Mouse (Mus musculus) frontal cortex, postnatal 25 days (tissue): ENCODE measurements around the gene Hist3h2ba.
"Not testable (repeated sequence)": the region's sequence is repeated elsewhere in the genome, so short reads cannot be mapped to it uniquely, and the experiment has no call there.

Experiments
- DNase-seq, 2 experiments: peaks; one replicate each; pipeline ENCODE4 v3.0.0; 2022; ENCODE audit warnings: low spot score in 2 of 2

Gene Hist3h2ba

DNA sequence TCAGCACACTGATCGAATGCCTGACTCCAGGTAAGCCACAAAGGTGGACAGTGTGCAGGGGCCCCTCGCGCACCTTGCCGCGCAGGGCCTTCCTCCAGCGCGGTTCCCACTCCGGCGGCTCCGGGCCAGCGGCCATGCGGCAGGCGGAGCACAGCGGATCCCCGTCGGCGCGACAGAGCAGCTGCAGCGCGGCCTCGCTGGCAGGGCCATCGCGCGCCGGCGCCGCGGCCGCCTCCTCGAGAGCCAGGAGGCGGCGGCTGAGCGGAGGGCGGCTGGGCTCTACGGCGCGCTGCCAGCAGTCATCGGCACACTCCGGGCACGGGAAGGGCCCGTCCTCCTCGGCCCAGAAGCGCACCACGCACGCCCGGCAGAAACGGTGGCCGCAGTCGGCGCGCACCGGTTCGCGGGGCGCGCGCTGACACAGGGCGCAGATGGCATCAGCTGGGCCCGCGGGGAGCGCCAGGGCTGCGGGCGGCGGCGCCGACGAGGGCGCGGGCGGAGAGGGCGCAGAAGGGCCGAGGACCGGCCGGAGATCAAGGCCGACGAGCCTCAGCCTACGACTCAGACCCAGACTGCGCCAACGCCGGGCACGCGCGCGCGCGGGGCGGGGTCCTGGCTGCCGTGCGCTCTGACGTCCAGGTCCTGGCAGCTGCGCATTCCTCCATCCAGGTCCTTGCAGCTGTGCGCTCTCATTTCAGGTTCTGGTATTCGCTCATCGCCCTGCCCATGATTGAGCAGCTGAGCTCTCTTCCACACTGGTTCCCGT is 10.2 kb upstream of the Hist3h2ba start, which contains the start of gene Rnf187:
Gene Rnf187, minus strand, starts transcription at position 595 of the 766 bp plus-strand sequence.
- peak; percentile 85 to 86 for DNase-seq

DNA sequence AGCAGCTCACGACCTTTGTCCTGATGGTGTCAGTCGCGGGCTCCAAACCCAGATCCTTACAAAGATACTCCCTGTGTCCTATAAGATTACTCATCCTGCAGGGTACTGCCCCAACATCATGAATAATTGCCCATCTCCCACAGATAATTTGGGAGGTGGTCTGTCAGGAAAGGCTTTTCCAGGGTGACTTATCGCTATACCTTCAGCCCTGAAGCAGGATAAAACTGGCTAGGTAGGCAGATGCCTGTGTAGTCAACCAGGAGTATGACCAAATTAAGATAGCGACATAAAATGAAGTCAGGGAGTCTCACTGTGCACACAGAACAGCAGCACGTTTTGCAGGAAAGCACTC is 9.7 kb upstream of the Hist3h2ba start:
- DNase-seq: no peak

DNA sequence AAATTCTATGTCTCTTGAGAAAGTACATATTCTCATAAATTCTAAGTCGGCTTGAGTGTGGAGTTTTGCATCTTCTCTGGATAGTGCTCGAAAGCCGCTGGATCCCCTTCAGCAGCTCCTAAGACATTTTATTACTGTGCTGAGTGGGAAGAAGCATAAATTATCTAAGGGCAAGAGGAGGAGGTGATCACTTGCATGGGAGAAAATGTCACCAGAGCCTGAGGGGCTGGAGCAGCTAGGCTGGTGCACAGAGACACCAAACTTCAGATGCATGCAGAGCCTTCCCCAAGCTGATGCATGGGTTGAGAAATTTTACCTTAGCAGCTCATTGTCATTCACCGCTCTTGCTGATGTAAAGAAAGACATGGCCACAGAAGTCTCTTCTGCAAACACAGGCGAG is 4.6 kb upstream of the Hist3h2ba start:
- no peak for DNase-seq

DNA sequence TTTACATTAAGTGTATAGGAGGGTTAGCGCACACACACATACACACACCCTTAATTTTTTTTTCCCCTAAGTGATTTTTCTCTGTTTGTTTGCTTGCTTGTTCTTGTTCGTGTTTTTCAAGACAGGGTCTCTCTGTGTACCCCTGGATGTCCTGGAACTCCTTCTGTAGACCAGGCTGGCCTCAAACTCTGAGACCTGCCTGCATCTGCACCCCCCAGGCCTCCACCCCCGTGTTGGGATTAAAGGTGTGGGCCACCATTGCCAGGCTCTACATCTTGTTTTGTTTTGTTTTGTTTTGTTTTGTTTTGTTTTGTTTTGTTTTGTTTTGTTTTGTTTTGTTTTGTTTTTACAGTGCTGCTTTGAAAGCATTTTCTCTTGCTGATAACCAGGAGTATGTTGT is 1.4 kb upstream of the Hist3h2ba start:
- DNase-seq: no peak

DNA sequence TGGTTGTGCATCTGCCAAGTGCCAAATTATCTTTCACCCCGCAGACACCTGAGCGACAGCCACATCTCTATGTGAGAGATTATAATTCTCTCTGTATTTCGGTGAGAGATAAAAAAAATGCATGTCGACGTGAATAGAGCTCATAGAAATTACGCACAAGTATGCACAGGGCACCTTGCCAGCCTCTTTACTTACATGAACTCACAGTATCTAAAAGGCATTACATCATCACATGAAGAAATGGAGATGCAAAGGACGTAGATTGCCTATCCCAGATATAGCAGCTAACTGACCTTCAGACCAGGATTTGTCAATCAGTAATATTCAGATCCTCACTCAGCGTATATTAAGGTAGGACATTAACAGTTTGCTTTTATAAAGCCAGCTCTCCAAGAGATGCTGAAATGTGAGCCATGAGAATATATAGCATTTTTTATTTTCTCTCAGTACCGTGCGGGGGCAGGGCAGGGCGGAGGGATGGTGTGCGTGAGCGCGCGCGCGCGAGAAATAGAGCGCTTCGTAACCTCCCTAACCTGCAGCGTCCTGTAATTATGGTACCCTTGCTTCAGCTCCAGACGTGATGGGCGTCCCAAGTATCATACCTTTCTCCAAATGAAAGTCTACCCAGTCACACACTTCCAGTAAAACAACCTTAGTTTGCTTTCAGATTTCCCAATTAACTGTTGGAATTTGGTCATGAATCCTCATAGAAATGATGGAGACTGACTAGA is 757 bp upstream of the Hist3h2ba start:
- DNase-seq: peak in 1 of 2 experiments; percentile 48

DNA sequence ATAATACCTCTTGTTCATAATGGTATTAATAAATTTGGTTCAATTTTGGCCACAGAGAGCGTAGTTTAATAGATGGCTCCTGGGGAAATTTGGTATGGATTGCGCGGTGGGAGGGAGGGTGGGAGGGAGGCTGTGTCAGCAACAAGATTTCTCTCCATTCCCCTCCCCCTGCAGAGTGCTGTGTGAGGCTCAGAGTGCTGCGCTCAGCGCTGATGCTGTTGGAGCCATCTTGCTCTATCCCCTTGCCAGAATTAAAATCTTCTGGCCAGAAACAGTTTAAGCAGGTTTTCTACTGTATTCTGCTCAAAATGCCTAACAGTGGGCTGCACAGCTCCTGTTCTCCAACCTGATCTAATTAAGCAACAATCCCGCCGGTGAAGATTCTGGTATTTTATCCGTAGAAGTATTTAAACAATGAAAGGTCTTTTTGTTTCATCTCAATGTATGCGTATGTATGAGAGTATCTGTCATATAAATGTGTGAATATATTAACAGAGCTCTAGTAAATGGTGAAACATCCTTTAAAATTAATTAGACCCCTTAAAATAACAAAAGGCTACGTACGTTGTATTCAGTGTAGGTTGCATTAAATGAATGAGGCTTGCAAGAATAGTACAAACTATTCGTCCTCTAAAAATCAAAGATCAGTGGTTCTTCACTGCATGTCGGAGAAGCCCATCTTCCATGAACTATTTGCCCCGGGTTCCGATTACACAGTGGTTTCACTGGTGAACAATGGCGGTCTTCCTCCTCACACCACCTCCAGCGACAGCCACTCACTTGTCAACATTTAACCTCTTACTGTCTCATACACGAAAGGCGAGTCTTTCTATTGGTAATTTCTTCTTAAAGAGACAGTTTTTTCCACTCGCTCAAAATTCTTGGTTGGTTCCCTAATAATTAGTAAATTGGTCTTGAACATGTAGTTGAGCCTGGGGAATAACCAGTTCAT is 1.0 kb downstream of the Hist3h2ba start:
- no peak for DNase-seq

DNA sequence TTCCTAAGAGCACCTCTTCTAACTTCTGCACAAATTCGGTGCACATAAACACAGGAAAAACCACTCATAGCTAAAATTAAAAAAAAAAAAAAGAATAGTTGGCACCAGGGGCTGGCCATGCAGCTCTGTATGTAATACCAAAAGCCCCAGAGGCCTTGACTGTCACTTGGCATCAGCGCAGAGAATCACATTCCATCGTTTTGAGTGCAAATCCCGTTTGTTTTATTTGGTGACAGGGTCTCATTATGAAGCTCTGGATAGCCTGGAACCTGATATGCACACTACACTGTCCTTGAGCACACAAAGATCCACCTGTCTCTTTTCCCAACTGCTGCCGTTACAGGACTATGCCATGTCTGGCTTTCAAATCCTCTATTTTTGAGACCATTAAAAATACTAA is 2.5 kb downstream of the Hist3h2ba start:
- DNase-seq: no peak

DNA sequence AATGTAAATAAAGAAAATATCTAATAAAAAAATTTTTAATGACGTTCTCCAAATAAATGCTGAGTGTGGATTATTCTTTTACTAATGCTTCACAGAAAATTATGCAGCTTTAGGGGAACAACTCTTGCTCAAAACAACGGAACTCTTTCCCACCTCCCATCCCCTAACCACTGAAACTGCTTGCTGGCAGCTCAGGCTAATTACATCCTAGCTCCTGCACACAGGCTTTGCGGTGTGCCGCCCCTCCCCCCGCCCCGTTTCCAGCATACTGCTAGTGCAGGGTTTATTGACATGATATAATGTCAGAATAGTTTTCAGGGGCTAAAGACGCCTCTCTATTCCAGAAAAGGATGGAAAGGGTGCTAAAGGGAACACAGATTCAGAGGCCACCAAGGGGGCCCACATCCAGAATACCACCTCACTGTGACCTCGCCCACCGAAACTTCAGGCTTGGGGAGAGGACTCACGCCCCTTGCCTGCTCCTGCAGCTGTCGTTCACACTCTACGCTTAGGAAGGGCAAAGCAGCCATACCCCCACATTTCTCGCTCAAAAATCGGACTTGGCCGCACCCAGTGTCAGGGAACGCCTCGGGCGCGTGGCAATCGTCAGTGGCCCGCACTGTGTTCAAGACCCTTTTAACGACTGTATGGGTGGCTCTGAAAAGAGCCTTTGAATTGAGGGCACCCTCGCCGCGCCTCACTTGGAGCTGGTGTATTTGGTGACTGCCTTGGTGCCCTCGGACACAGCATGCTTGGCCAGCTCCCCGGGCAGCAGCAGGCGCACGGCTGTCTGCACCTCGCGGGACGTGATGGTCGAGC is 4.8 kb downstream of the Hist3h2ba start:
- DNase-seq: no peak

DNA sequence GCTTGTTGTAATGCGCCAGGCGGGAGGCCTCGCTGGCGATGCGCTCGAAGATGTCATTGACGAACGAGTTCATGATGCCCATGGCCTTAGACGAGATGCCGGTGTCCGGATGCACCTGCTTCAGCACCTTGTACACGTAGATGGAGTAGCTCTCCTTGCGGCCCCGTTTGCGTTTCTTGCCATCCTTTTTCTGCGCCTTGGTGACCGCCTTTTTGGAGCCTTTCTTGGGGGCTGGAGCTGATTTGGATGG is 5.4 kb downstream of the Hist3h2ba start:
- DNase-seq: not testable (repeated sequence)

DNA sequence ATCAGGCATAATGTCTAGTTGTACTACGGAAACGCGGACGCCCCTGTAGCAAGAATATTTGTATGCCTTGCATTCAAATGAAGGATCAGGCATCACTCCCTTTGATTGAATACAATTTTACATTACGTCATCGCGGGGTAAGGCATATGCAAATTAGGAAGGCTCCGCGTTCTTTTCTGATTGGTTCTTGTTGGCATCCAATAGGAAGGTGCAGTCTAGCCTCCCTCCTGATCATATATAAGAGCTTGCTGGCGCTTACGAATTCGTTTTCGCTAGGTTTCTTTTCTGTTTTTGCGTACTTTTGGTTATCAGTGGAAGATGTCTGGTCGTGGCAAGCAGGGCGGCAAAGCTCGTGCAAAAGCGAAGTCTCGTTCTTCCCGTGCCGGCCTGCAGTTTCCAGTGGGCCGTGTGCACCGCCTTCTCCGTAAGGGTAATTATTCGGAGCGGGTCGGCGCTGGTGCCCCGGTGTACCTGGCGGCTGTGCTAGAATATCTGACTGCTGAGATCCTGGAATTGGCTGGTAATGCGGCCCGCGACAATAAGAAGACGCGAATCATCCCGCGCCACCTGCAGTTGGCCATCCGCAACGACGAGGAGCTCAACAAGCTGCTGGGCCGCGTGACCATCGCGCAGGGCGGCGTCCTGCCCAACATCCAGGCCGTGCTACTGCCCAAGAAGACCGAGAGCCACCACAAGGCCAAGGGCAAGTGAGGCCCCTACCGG is 5.9 kb downstream of the Hist3h2ba start, which contains the start of the genes Hist3h2a and Trim17:
Gene Hist3h2a, plus strand, starts transcription at position 266 of the 723 bp plus-strand sequence.
Gene Trim17, plus strand, starts transcription at position 266 of the 723 bp plus-strand sequence.
- peak; percentile 77 for DNase-seq

DNA sequence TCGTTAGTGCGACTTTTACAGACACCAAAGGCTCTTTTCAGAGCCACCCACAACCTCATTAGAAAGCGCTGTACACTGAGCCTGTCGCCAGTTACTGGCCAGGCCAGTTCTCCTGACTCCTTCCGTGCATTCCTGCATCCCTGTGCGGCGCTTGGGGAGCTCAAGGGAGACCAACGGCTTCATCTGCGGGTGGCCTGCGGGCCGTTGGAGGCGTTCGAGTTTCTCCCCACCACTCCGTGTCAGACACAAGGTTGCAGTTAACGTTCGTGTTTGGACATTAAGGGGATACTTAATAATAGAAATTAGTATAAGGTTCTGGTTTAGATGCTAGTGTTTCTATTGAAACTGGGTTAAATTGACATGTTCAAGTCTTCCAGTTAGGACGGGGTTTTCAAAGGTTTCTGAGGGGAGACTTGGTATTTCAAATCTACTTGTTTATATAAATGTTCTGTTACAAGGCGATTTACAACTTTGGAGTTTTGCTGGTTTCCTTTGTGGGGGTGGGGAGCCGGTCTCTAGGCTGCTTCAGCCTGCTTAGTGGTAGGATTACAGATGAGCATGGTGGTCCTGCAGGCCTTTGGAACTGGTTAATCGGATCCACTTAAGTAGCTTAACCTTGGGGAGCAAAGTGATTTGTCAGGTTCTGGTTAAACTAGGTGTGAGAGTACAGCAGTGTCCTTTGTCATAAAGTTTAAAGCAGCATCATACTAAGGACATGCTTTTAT is 6.6 kb downstream of the Hist3h2ba start:
- no peak for DNase-seq

DNA sequence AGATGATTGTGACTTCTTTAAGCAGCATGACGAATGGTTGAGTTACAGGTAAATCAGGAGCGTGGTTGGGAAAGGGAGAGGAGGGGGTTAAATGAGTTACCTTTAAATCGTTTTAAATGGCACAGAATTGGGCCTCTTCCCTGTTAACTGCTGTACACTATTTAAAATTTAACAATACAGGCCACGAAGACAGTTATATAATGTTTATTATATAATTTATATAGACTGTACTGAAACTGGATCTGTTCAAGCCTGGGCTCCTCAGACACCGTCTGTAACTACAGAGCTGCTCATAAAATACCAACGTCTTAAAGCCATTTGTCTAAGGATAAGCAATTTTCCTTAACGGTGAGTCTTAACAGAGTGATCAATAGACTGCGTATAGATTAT is 7.1 kb downstream of the Hist3h2ba start:
- no peak for DNase-seq

DNA sequence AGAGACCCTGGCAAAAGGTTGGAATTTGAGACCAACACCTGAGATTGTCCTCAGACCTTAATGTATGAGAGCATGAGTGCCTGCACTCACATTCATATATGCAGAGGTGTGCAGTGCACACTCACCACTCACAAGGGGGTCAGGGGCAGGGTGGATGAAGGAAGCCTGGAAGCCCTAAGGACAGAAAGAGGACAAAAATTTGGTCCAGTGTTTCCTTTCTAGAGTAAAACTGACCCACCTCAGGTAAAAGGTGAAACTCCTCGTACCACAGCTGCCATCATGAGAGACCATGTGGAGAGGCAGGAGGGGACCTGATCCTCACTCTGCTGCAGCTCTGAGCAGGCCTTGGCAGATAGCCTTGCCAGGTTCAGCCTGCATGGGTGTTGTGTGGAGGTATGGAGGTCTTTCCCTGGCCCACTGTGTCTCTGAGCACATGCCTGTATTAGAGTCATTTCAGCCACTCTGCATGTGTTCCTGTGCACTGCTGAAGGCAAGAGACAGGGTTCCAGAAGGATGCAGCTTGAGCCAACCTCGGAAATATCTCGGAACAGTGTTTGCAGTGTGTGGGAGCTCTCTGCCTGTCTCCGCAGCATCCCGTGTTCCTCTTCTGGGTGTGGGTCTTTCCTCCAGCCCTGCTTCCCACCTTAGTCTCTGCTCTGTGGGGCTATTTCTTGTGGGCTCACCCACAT is 8.7 kb downstream of the Hist3h2ba start:
- DNase-seq: no peak

DNA sequence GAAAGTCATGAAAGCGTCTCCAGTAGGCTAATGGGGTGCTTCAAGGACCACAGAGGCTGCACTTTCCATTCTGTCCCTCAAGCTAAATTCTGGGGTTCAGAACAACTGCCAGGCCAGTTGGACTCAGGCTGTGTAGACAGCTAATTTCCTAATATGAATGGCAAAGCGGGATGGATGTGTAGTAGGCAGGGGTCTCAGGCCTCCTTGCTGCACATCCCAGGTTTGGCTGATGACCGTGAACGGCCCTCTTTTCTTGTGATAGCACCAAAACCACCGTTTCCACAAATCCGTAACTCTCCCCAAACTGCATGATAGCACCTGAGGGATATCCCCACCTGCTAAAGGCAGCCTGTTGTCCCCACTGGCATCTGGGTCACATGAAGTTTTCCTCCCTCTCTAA is 9.8 kb downstream of the Hist3h2ba start:
- DNase-seq: no peak

DNA sequence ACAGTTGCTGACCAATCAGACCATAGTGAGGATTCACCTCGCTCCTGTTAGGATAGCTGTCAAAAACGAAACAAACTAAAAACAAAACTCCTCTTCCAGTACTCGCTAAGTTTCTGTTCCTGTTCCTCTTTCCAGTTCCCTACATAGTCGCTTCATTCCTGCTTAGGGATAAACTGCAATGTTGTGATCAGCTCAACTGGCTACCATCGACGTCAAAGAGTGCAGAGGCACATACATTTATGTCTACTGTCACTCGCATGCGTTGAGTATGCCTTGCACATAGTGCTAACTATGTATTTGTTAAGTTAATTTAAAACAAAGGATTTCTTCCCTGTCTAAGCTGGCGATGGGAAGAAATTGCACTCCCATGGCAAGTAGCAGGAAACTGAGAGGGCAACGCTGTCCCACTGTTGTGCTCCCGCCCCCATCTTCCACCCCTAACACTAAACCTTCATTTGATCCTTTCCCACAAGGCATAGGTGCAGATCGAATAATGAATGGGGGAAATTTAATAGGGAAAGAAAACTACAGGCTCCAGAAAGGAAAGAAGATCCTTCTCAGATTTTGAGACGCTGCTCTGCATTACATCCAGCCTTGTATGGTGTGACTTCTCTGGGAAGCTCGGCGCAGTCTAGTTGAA is 10.6 kb downstream of the Hist3h2ba start:
- DNase-seq: no peak

DNA sequence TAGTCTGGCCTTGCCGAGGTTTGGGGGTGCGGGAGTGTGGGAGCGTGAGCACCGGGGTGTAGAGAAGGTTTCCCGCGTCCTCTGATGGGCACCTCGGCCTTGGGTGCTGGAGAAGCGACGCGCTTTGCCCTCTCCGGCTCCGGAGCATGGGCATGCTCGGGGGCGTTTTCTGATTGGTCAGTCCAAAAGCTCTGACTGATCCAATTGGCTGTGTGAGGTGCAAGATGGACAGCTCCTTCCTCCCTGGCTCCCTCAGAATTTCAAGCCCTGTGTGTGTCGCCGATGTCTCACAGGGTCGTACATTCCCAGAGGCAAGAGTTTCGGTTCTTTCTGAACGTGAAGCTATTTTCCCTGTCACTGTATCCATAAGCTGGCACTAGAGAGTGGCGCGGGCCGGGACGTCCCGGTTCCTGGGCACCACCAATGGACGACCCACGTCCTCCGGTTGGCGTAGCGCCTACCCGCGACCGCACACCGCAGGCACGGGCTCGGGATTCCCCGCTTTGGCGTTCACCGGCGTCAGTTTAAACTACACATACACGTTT is 11.3 kb downstream of the Hist3h2ba start:
- DNase-seq: peak; percentile 56 to 58

DNA sequence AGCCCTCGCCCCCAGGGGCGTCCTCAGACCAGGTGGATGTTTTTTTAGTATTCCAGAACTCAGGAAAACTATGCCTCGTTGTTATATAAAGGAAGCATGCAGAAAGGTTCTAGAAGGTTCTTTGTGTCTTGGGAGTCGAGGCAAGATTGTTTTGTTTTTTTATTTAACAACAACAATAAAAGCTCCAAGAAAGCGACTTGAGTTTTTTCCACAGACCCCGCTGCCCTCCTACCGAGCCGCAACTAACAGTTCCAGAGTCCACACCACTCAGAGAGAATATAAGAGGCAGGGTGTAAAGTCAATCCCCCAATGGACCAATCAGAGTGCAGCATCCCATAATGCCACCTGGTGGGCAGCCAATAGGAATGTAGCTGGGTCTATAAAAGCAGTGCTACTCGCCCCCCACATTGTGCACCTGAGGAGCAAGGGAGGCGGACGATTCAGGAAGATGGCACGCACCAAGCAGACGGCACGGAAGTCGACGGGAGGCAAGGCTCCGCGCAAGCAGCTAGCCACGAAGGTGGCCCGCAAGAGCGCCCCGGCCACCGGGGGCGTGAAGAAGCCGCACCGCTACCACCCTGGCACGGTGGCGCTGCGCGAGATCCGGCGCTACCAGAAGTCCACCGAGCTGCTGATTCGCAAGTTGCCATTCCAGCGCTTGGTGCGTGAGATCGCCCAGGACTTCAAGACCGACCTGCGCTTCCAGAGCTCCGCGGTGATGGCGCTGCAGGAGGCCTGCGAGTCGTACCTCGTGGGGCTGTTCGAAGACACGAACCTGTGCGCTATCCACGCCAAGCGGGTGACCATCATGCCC is 12.9 kb downstream of the Hist3h2ba start:
- no peak for DNase-seq

DNA sequence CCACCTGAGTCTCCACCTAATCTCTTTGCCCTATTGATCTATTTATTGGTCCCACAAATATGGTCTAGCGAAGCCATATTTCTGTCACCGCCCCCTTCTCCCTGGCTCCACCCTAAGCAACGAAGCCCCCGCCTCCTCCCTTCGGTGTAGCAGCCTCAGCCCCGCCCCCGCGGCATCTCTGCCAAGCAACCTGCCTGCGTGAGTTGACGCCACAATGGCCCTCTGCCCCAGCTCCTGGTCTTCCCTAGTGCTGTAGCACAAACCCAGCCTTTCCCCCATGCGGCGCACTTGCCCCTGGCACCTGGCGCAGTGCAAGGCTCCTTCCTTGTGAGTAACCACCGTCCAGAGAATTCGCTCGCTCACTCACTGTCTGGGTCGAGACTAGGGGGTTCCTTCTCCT is 14.8 kb downstream of the Hist3h2ba start:
- no peak for DNase-seq
